Mouse (Mus musculus) erythroblast, embryonic 14.5 days (primary cell): ENCODE results near the gene Sf3a3. TPM values are rescaled to one million over a fixed set of nuclear protein-coding genes. Genes with fewer than 3 reads are reported as not detected.

ENCODE experiments used
- H3K27me3 ChIP-seq: 2 replicates; pipeline ENCODE4 v1.6.1; 2012; ENCODE audit warnings: inconsistent platforms; ENCODE audit not compliant: control insufficient read depth
- H3K36me3 ChIP-seq: 2 replicates; pipeline ENCODE4 v1.6.1; 2012; ENCODE audit warnings: mild to moderate bottlenecking, inconsistent platforms; ENCODE audit not compliant: control insufficient read depth
- H3K4me1 ChIP-seq: 2 replicates; pipeline ENCODE4 v1.6.1; 2012; ENCODE audit warnings: inconsistent platforms; ENCODE audit not compliant: control insufficient read depth
- H3K4me3 ChIP-seq: replicated peaks from 2 replicates; pipeline ENCODE3; 2012; ENCODE audit warnings: moderate library complexity, mild to moderate bottlenecking, inconsistent platforms
- H3K9me3 ChIP-seq: 2 replicates; pipeline ENCODE4 v1.6.1; 2012; ENCODE audit warnings: low read length, inconsistent platforms, mixed read lengths; ENCODE audit not compliant: control insufficient read depth
- GATA1 ChIP-seq: IDR thresholded peaks from 2 replicates; pipeline ENCODE4 v1.6.1; 2012; ENCODE audit warnings: low read length, inconsistent platforms, mixed read lengths
- TAL1 ChIP-seq: IDR thresholded peaks from 3 replicates; pipeline ENCODE4 v1.6.1; 2012; ENCODE audit warnings: low read length, inconsistent platforms, mixed read lengths
- polyA plus RNA-seq: library from polyadenylated mRNA; stranded (reverse); fragments of >175 nt; gene quantifications from 2 replicates; pipeline ENCODE4 v1.2.3, GENCODE M21; 2012

The Sf3a3 gene
- polyA plus RNA-seq = 2.5 and 3.6 TPM in 2 replicates

- H3K9me3 ChIP-seq = no peaks in the 10 kb centered on the region
- peak within 1 kb of the TSS; percentile 99 for H3K4me3 ChIP-seq
- H3K36me3 ChIP-seq = peaks cover 42% of the 10 kb centered on the region
- TF ChIP-seq GATA1 = no peak
- no peak for TF ChIP-seq TAL1
- H3K4me1 ChIP-seq = peaks cover 58% of the 10 kb centered on the region
- H3K27me3 ChIP-seq = no peaks in the 10 kb centered on the region
Observed at GRCm38 (mm10) chr4:124714545-124715481, at the start of gene Sf3a3. Sf3a3 (plus strand) TSS chr4:124714776.

- no peak for TF ChIP-seq TAL1
- TF ChIP-seq GATA1 = no peak
- peaks cover 86% of the 10 kb centered on the region for H3K27me3 ChIP-seq
Observed at GRCm38 (mm10) chr4:124667476-124668033, 47.0 kb upstream of the Sf3a3 start.

GRCm38 (mm10) chr4:124668078-124668477 lies 46.5 kb upstream of the Sf3a3 start:
- TF ChIP-seq GATA1 = no peak
- TF ChIP-seq TAL1 = no peak
- Histone ChIP-seq H3K36me3 (no peaks in the 10 kb centered on the region), H3K9me3 (no peaks in the 10 kb centered on the region), H3K4me3 (no peak overlapping the region), H3K4me1 (no peaks in the 10 kb centered on the region), H3K27me3 (peaks cover 86% of the 10 kb centered on the region)

More at GRCm38 (mm10) chr4:124667476-124668033, 47.0 kb upstream of the Sf3a3 start:
- no peaks in the 10 kb centered on the region for H3K4me1 ChIP-seq
- no peaks in the 10 kb centered on the region for H3K36me3 ChIP-seq
- no peaks in the 10 kb centered on the region for H3K9me3 ChIP-seq
- H3K4me3 ChIP-seq = no peak overlapping the region

- no peak for TF ChIP-seq GATA1
- no peak for TF ChIP-seq TAL1
- H3K36me3 ChIP-seq = no peaks in the 10 kb centered on the region
- peaks cover 80% of the 10 kb centered on the region for H3K27me3 ChIP-seq
- H3K4me3 ChIP-seq = no peak overlapping the region
- no peaks in the 10 kb centered on the region; the same call in 1 of the 2 replicates for H3K4me1 ChIP-seq
- no peaks in the 10 kb centered on the region for H3K9me3 ChIP-seq
Observed at GRCm38 (mm10) chr4:124670232-124670631, 44.3 kb upstream of the Sf3a3 start.

- Histone ChIP-seq H3K27me3 (peaks cover 74% of the 10 kb centered on the region), H3K4me3 (no peak overlapping the region), H3K36me3 (peaks cover 5% of the 10 kb centered on the region), H3K4me1 (no peaks in the 10 kb centered on the region; the same call in 1 of the 2 replicates), H3K9me3 (no peaks in the 10 kb centered on the region)
- TF ChIP-seq GATA1 = no peak
- TF ChIP-seq TAL1 = no peak
Observed at GRCm38 (mm10) chr4:124671583-124671982, 43.0 kb upstream of the Sf3a3 start.

- TF ChIP-seq TAL1 (no peak), GATA1 (no peak)
- Histone ChIP-seq H3K27me3 (peaks cover 64% of the 10 kb centered on the region), H3K4me3 (no peak overlapping the region), H3K36me3 (peaks cover 14% of the 10 kb centered on the region), H3K9me3 (no peaks in the 10 kb centered on the region), H3K4me1 (no peaks in the 10 kb centered on the region; the same call in 1 of the 2 replicates)
Observed at GRCm38 (mm10) chr4:124672347-124673320, 41.9 kb upstream of the Sf3a3 start.

GRCm38 (mm10) chr4:124674334-124675032 lies 40.1 kb upstream of the Sf3a3 start:
- peaks cover 27% of the 10 kb centered on the region for H3K36me3 ChIP-seq
- H3K9me3 ChIP-seq = no peaks in the 10 kb centered on the region
- TF ChIP-seq GATA1 (no peak), TAL1 (no peak)
- no peak overlapping the region for H3K4me3 ChIP-seq
- H3K27me3 ChIP-seq = peaks cover 47% of the 10 kb centered on the region
- no peaks in the 10 kb centered on the region; the same call in 1 of the 2 replicates for H3K4me1 ChIP-seq

- no peaks in the 10 kb centered on the region; the same call in 1 of the 2 replicates for H3K4me1 ChIP-seq
- no peak overlapping the region for H3K4me3 ChIP-seq
- no peak for TF ChIP-seq TAL1
- TF ChIP-seq GATA1 = no peak
- H3K9me3 ChIP-seq = no peaks in the 10 kb centered on the region
- peaks cover 45% of the 10 kb centered on the region for H3K27me3 ChIP-seq
- H3K36me3 ChIP-seq = peaks cover 33% of the 10 kb centered on the region
Observed at GRCm38 (mm10) chr4:124675037-124675436, 39.5 kb upstream of the Sf3a3 start.
